Mouse (Mus musculus): ENCODE data around the gene Foxj1. TPM values are rescaled to one million over a fixed set of nuclear protein-coding genes. Genes with fewer than 3 reads are reported as not detected.
A peak's percentile ranks its signal among the peaks of the same experiment; 100 is the strongest.
"Not testable (repeated sequence)": the region's sequence is repeated elsewhere in the genome, so short reads cannot be mapped to it uniquely, and the experiment has no call there.

Foxj1 gene
- 3.3 and 4.4 TPM in 2 replicates for polyA plus RNA-seq (2016; fragmentation: Nextera tagmentation; extraction: Ambion mirVana)

GRCm38 (mm10) chr11:116335244-116336036 lies at the start of gene Foxj1:
Gene Foxj1 (minus strand): TSS chr11:116335399.
- Histone ChIP-seq H3K4me1 (peaks cover 73% of the 10 kb centered on the region), H3K27ac (peak within 1 kb of the TSS; percentile 92), H3K4me3 (peak within 1 kb of the TSS; percentile 75), H3K9me3 (no peaks in the 10 kb centered on the region), H3K36me3 (replicated peaks) (peaks cover 4% of the 10 kb centered on the region; the same call in 1 of the 2 replicates), H3K27me3 (ENCODE audit: poor library complexity, severe bottlenecking) (peaks cover 81% of the 10 kb centered on the region)
- whole genome bisulfite sequencing = under 1% methylated on average over 61 of the region's 61 CpGs
- peak; percentile 98 for DNase-seq (ENCODE audit: extremely low spot score, low spot score)

DNA sequence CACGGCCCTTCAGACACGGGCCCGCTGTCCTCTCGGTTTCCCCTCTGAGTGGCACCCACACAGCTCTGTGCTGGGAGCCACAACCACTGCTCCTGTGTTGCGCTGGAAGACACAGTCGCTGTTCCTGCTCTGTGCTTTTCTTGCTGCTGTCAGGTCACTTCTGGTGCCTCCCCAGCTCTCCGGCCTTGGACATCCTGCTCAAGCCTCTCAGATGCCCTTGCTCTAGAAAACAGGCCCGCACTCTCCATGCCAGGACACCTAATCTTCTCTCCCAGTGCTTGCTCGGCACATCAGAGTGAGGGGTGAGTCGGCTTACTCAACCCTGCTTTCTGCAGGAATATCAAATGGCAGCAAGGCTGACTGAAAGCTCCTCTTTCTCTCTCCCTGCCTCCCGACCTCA lies 49.0 kb upstream of the Foxj1 start:
- H3K4me1 ChIP-seq = peaks cover 26% of the 10 kb centered on the region
- no peak overlapping the region for H3K27ac ChIP-seq
- no peaks in the 10 kb centered on the region for H3K27me3 ChIP-seq (ENCODE audit: poor library complexity, severe bottlenecking)
- 88% methylated on average over 11 of the region's 11 CpGs for WGBS
- no peak for DNase-seq (ENCODE audit: extremely low spot score, low spot score)
- H3K4me3 ChIP-seq = no peak overlapping the region
- no peaks in the 10 kb centered on the region for H3K36me3 ChIP-seq (replicated peaks)
- H3K9me3 ChIP-seq = no peaks in the 10 kb centered on the region

DNA sequence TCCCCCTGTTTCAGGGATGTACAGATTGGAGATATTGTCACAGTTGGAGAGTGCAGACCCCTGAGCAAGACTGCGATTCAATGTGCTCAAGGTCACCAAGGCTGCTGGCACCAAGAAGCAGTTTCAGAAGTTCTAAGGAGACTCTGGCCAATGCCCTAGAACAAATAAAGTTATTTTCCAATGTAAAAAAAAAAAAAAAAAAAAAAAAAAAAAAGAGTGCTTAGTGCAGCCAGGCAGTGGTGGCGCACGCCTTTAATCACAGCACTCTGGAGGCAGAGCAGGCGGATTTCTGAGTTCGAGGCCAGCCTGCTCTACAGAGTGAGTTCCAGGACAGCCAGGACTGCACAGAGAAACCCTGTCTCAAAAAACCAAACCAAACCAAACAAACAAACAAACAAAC lies 47.9 kb upstream of the Foxj1 start:
- not testable (repeated sequence) for DNase-seq (ENCODE audit: extremely low spot score, low spot score); H3K27ac ChIP-seq; H3K9me3 ChIP-seq; H3K36me3 ChIP-seq (replicated peaks); H3K27me3 ChIP-seq (ENCODE audit: poor library complexity, severe bottlenecking); H3K4me3 ChIP-seq
- H3K4me1 ChIP-seq = peaks cover 22% of the 10 kb centered on the region
- 96% methylated on average over 5 of the region's 5 CpGs for WGBS

DNA sequence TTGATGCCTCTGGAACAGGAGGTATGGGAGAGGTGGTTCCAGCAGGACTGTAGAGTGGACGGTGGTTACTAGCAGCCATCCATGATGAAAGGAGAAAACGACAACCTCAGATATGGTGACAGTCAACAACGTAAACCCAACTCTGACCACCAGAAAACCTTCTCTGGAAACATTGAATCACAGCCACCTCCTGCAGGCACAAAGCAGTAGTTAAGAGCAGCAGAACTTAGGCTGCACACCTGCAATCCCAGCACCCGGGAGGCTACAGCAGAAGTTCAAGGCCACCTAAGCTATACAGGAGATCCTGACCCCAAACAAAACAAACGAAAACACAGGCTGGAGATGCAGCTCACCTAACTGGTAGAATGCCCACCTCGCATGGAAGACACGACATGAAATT lies 45.6 kb upstream of the Foxj1 start:
- H3K27ac ChIP-seq = no peak overlapping the region
- H3K27me3 ChIP-seq (ENCODE audit: poor library complexity, severe bottlenecking) = no peaks in the 10 kb centered on the region
- H3K4me3 ChIP-seq = no peak overlapping the region
- H3K36me3 ChIP-seq (replicated peaks) = no peaks in the 10 kb centered on the region
- no peak for DNase-seq (ENCODE audit: extremely low spot score, low spot score)
- H3K9me3 ChIP-seq = no peaks in the 10 kb centered on the region
- no peaks in the 10 kb centered on the region; the same call in 1 of the 2 replicates for H3K4me1 ChIP-seq
- 89% methylated on average over 7 of the region's 7 CpGs for WGBS

- Histone ChIP-seq H3K27me3 (ENCODE audit: poor library complexity, severe bottlenecking) (no peaks in the 10 kb centered on the region), H3K9me3 (no peaks in the 10 kb centered on the region), H3K4me3 (no peak overlapping the region), H3K27ac (no peak overlapping the region), H3K4me1 (no peaks in the 10 kb centered on the region), H3K36me3 (replicated peaks) (no peaks in the 10 kb centered on the region)
- DNase-seq (ENCODE audit: extremely low spot score, low spot score) = no peak
- WGBS = 87% methylated on average over 6 of the region's 6 CpGs
Observed at GRCm38 (mm10) chr11:116379530-116379929, 44.3 kb upstream of the Foxj1 start.

GRCm38 (mm10) chr11:116376945-116377661 lies 41.9 kb upstream of the Foxj1 start:
- peaks cover 7% of the 10 kb centered on the region; the same call in 1 of the 2 replicates for H3K4me1 ChIP-seq
- no peaks in the 10 kb centered on the region for H3K27me3 ChIP-seq (ENCODE audit: poor library complexity, severe bottlenecking)
- H3K9me3 ChIP-seq = no peaks in the 10 kb centered on the region
- 78% methylated on average over 7 of the region's 7 CpGs for WGBS
- no peak for DNase-seq (ENCODE audit: extremely low spot score, low spot score)
- H3K27ac ChIP-seq = no peak overlapping the region
- no peaks in the 10 kb centered on the region for H3K36me3 ChIP-seq (replicated peaks)
- no peak overlapping the region for H3K4me3 ChIP-seq

DNA sequence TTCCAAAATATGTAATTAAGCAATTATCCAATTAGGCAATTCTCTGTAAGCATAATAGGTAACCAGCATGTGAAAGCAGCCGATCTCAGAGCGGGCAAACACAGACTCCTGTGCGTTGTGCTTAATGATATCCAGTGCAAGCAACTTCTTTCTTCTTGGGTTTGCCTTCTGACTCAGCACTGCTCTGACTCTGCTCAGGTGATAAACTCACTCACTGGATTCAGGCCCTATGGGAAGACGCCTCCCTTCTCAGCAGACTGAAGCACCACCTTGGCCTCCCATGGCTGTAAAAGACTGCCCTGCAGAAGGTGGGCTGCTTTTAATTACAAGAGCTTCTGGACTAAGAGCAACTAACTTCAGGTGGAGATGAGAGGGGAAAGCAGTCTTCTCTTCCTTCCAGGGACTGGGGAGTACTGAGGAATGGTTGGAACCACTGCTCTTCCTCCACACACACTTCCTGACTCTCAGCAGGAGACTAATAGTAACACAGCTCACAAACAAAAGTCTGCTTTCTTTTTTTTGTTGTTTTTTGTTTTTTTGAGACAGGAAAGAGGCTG lies 36.8 kb upstream of the Foxj1 start:
- Histone ChIP-seq H3K27ac (no peak overlapping the region), H3K4me1 (peaks cover 16% of the 10 kb centered on the region), H3K4me3 (no peak overlapping the region), H3K9me3 (no peaks in the 10 kb centered on the region), H3K27me3 (ENCODE audit: poor library complexity, severe bottlenecking) (peaks cover 5% of the 10 kb centered on the region; the same call in 1 of the 2 replicates), H3K36me3 (replicated peaks) (no peaks in the 10 kb centered on the region)
- no peak for DNase-seq (ENCODE audit: extremely low spot score, low spot score)
- 85% methylated on average over 4 of the region's 4 CpGs for WGBS

DNA sequence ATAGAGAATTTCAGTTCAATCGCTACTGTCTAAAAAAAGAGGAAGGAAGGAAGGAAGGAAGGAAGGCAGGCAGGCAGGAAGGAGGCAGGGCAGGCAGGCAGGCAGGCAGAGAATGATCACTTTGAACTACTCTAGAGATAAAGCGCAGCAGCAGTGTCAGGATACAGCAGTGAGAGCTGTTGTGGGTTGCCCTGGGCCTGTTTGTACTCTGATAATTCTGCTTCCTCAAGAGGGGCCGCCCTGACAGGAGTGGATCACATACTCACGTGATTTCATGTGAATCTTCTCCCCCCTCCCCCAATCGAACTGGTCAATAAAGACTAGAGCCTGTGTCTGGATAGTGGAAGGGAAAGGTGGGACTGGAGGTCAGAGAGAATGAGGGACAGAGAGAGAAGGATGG lies 34.4 kb upstream of the Foxj1 start:
- no peak overlapping the region for H3K4me3 ChIP-seq
- 81% methylated on average over 5 of the region's 5 CpGs for WGBS
- H3K27ac ChIP-seq = no peak overlapping the region
- no peaks in the 10 kb centered on the region for H3K36me3 ChIP-seq (replicated peaks)
- peaks cover 33% of the 10 kb centered on the region for H3K4me1 ChIP-seq
- no peaks in the 10 kb centered on the region for H3K9me3 ChIP-seq
- H3K27me3 ChIP-seq (ENCODE audit: poor library complexity, severe bottlenecking) = peaks cover 5% of the 10 kb centered on the region; the same call in 1 of the 2 replicates
- DNase-seq (ENCODE audit: extremely low spot score, low spot score) = no peak

- no peak overlapping the region for H3K27ac ChIP-seq
- WGBS = 92% methylated on average over 14 of the region's 14 CpGs
- no peaks in the 10 kb centered on the region for H3K9me3 ChIP-seq
- peaks cover 35% of the 10 kb centered on the region for H3K4me1 ChIP-seq
- H3K36me3 ChIP-seq (replicated peaks) = no peaks in the 10 kb centered on the region
- no peak for DNase-seq (ENCODE audit: extremely low spot score, low spot score)
- no peak overlapping the region for H3K4me3 ChIP-seq
- peaks cover 5% of the 10 kb centered on the region; the same call in 1 of the 2 replicates for H3K27me3 ChIP-seq (ENCODE audit: poor library complexity, severe bottlenecking)
Observed at GRCm38 (mm10) chr11:116369051-116369450, 33.9 kb upstream of the Foxj1 start.

DNA sequence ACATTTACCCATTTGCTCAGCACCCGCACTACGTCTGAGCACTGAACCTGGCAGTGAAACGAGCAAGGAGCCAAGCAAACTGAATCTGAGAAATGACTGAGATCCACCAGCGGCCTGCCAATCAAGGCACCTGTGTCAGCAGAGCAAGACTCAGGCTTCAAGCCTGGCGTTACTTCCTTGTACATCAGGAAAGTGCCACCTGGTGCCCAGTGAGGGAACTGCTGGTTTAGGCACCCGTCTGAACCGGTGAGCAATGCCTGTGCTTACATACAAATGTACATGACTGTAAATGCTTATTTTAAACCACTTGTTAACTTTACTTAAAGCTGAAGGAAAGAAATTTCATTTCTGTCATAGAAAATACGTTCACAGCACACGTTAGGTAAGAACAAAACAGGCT lies 32.9 kb upstream of the Foxj1 start:
- Histone ChIP-seq H3K4me3 (no peak overlapping the region), H3K9me3 (no peaks in the 10 kb centered on the region), H3K4me1 (peaks cover 35% of the 10 kb centered on the region), H3K27ac (no peak overlapping the region), H3K36me3 (replicated peaks) (no peaks in the 10 kb centered on the region), H3K27me3 (ENCODE audit: poor library complexity, severe bottlenecking) (peaks cover 5% of the 10 kb centered on the region; the same call in 1 of the 2 replicates)
- DNase-seq (ENCODE audit: extremely low spot score, low spot score) = peak; percentile 77
- WGBS = 18% methylated on average over 9 of the region's 9 CpGs

DNA sequence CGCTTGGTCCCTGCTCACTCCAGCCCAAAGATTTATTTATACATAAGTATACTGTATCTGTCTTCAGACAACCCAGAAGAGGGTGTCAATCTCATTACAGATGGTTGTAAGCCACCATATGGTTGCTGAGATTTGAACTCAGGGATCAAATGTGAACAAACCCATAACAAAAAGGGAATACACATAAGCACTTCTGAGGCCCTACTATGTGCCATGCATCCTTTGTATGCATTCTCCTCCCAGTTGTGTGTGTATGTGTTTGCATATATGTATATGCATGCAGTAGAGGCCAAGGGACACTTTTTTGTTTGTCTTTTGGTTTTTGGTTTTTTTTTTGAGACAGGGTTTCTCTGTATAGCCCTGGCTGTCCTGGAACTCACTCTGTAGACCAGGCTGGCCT lies 31.4 kb upstream of the Foxj1 start:
- H3K4me1 ChIP-seq = peaks cover 34% of the 10 kb centered on the region
- H3K36me3 ChIP-seq (replicated peaks) = no peaks in the 10 kb centered on the region
- no peak overlapping the region for H3K4me3 ChIP-seq
- DNase-seq (ENCODE audit: extremely low spot score, low spot score) = no peak
- 93% methylated on average over 1 of the region's 1 CpGs for WGBS
- H3K27ac ChIP-seq = no peak overlapping the region
- H3K27me3 ChIP-seq (ENCODE audit: poor library complexity, severe bottlenecking) = peaks cover 5% of the 10 kb centered on the region; the same call in 1 of the 2 replicates
- H3K9me3 ChIP-seq = no peaks in the 10 kb centered on the region

- Histone ChIP-seq H3K27ac (no peak overlapping the region), H3K36me3 (replicated peaks) (0 out of 2 replicates have a peak, but pooled peaks cover 2% of the 10 kb centered on the region), H3K4me1 (peaks cover 30% of the 10 kb centered on the region), H3K4me3 (no peak overlapping the region), H3K9me3 (no peaks in the 10 kb centered on the region), H3K27me3 (ENCODE audit: poor library complexity, severe bottlenecking) (peaks cover 5% of the 10 kb centered on the region; the same call in 1 of the 2 replicates)
- DNase-seq (ENCODE audit: extremely low spot score, low spot score) = no peak
- 86% methylated on average over 2 of the region's 2 CpGs for WGBS
Observed at GRCm38 (mm10) chr11:116366124-116366523, 30.9 kb upstream of the Foxj1 start.
